Mouse (Mus musculus): ENCODE measurements around the gene Pbld2. TPM values are rescaled to one million over a fixed set of nuclear protein-coding genes. Genes with fewer than 3 reads are reported as not detected.
A peak's percentile ranks its signal among the peaks of the same experiment; 100 is the strongest.

The Pbld2 gene
- polyA plus RNA-seq, 1 experiment from 2014 or later: 6.4 TPM

GRCm38 (mm10) chr10:63091915-63092314 is 67.8 kb downstream of the Pbld2 start:
- Histone ChIP-seq H3K4me3 (ENCODE audit: low read depth, low read length) (no peak overlapping the region), H3K27ac (ENCODE audit: low read length) (no peak overlapping the region), H3K9me3 (replicated peaks; ENCODE audit: control insufficient read depth, low read length) (no peaks in the 10 kb centered on the region), H3K4me1 (ENCODE audit: control insufficient read depth, low read depth, low read length) (peaks cover under 1% of the 10 kb centered on the region; the same call in 1 of the 2 replicates), H3K27me3 (ENCODE audit: control insufficient read depth, insufficient read depth, low read depth, low read length) (peaks cover 14% of the 10 kb centered on the region), H3K36me3 (ENCODE audit: control insufficient read depth, insufficient read depth) (no peaks in the 10 kb centered on the region), H3K9ac (ENCODE audit: low read depth, low read length) (no peak overlapping the region), H3K4me2 (ENCODE audit: low read depth, low read length) (no peak overlapping the region)
- ATAC-seq (ENCODE audit: low read depth): no peak
- WGBS (ENCODE audit: insufficient replicate concordance): 53% methylated on average over 7 of the region's 7 CpGs

GRCm38 (mm10) chr10:63092616-63093550 is 68.8 kb downstream of the Pbld2 start:
- Histone ChIP-seq H3K27me3 (ENCODE audit: control insufficient read depth, insufficient read depth, low read depth, low read length) (peaks cover 14% of the 10 kb centered on the region), H3K36me3 (ENCODE audit: control insufficient read depth, insufficient read depth) (no peaks in the 10 kb centered on the region), H3K9ac (ENCODE audit: low read depth, low read length) (no peak overlapping the region), H3K4me2 (ENCODE audit: low read depth, low read length) (no peak overlapping the region), H3K9me3 (replicated peaks; ENCODE audit: control insufficient read depth, low read length) (no peaks in the 10 kb centered on the region), H3K4me1 (ENCODE audit: control insufficient read depth, low read depth, low read length) (no peaks in the 10 kb centered on the region; the same call in 1 of the 2 replicates), H3K4me3 (ENCODE audit: low read depth, low read length) (no peak overlapping the region), H3K27ac (ENCODE audit: low read length) (no peak overlapping the region)
- 56% methylated on average over 10 of the region's 10 CpGs for WGBS (ENCODE audit: insufficient replicate concordance)
- ATAC-seq (ENCODE audit: low read depth): no peak

GRCm38 (mm10) chr10:63096757-63097156 is 72.6 kb downstream of the Pbld2 start:
- H3K9me3 ChIP-seq (replicated peaks; ENCODE audit: control insufficient read depth, low read length): no peaks in the 10 kb centered on the region
- H3K36me3 ChIP-seq (ENCODE audit: control insufficient read depth, insufficient read depth): no peaks in the 10 kb centered on the region
- no peak for ATAC-seq (ENCODE audit: low read depth)
- H3K27me3 ChIP-seq (ENCODE audit: control insufficient read depth, insufficient read depth, low read depth, low read length): peaks cover 33% of the 10 kb centered on the region
- WGBS (ENCODE audit: insufficient replicate concordance): 57% methylated on average over 2 of the region's 2 CpGs
- no peak overlapping the region for H3K4me2 ChIP-seq (ENCODE audit: low read depth, low read length)
- no peak overlapping the region for H3K4me3 ChIP-seq (ENCODE audit: low read depth, low read length)
- H3K27ac ChIP-seq (ENCODE audit: low read length): no peak overlapping the region
- H3K4me1 ChIP-seq (ENCODE audit: control insufficient read depth, low read depth, low read length): no peaks in the 10 kb centered on the region; the same call in 1 of the 2 replicates
- no peak overlapping the region for H3K9ac ChIP-seq (ENCODE audit: low read depth, low read length)

- Histone ChIP-seq H3K27me3 (ENCODE audit: control insufficient read depth, insufficient read depth, low read depth, low read length) (peaks cover 35% of the 10 kb centered on the region), H3K4me1 (ENCODE audit: control insufficient read depth, low read depth, low read length) (no peaks in the 10 kb centered on the region; the same call in 1 of the 2 replicates), H3K36me3 (ENCODE audit: control insufficient read depth, insufficient read depth) (no peaks in the 10 kb centered on the region), H3K4me2 (ENCODE audit: low read depth, low read length) (no peak overlapping the region), H3K4me3 (ENCODE audit: low read depth, low read length) (no peak overlapping the region), H3K9ac (ENCODE audit: low read depth, low read length) (no peak overlapping the region), H3K9me3 (replicated peaks; ENCODE audit: control insufficient read depth, low read length) (no peaks in the 10 kb centered on the region), H3K27ac (ENCODE audit: low read length) (no peak overlapping the region)
- ATAC-seq (ENCODE audit: low read depth): no peak
- 57% methylated on average over 12 of the region's 12 CpGs for WGBS (ENCODE audit: insufficient replicate concordance)
Measured at GRCm38 (mm10) chr10:63098191-63098590, 74.1 kb downstream of the Pbld2 start.

GRCm38 (mm10) chr10:63099521-63099920 is 75.4 kb downstream of the Pbld2 start, which contains the start of gene Atoh7:
TSS of gene Atoh7 (plus strand) at chr10:63099651.
- Histone ChIP-seq H3K4me3 (ENCODE audit: low read depth, low read length) (peak within 1 kb of the TSS; percentile 47), H3K4me1 (ENCODE audit: control insufficient read depth, low read depth, low read length) (no peaks in the 10 kb centered on the region; the same call in 1 of the 2 replicates), H3K4me2 (ENCODE audit: low read depth, low read length) (peak within 1 kb of the TSS; percentile 54), H3K9ac (ENCODE audit: low read depth, low read length) (no peak within 1 kb of the TSS), H3K27ac (ENCODE audit: low read length) (no peak within 1 kb of the TSS), H3K27me3 (ENCODE audit: control insufficient read depth, insufficient read depth, low read depth, low read length) (peaks cover 33% of the 10 kb centered on the region), H3K9me3 (replicated peaks; ENCODE audit: control insufficient read depth, low read length) (no peaks in the 10 kb centered on the region), H3K36me3 (ENCODE audit: control insufficient read depth, insufficient read depth) (no peaks in the 10 kb centered on the region)
- WGBS (ENCODE audit: insufficient replicate concordance): 18% methylated on average over 16 of the region's 16 CpGs
- no peak for ATAC-seq (ENCODE audit: low read depth)

GRCm38 (mm10) chr10:63099941-63100562 is 75.9 kb downstream of the Pbld2 start:
- Histone ChIP-seq H3K9me3 (replicated peaks; ENCODE audit: control insufficient read depth, low read length) (no peaks in the 10 kb centered on the region), H3K27ac (ENCODE audit: low read length) (no peak overlapping the region), H3K36me3 (ENCODE audit: control insufficient read depth, insufficient read depth) (no peaks in the 10 kb centered on the region), H3K4me1 (ENCODE audit: control insufficient read depth, low read depth, low read length) (no peaks in the 10 kb centered on the region; the same call in 1 of the 2 replicates), H3K4me2 (ENCODE audit: low read depth, low read length) (peak overlapping the region; percentile 54), H3K27me3 (ENCODE audit: control insufficient read depth, insufficient read depth, low read depth, low read length) (peaks cover 33% of the 10 kb centered on the region), H3K4me3 (ENCODE audit: low read depth, low read length) (peak overlapping the region; percentile 47), H3K9ac (ENCODE audit: low read depth, low read length) (no peak overlapping the region)
- ATAC-seq (ENCODE audit: low read depth): peak; percentile 24; the same call in 1 of the 2 replicates
- WGBS (ENCODE audit: insufficient replicate concordance): under 1% methylated on average over 62 of the region's 62 CpGs

GRCm38 (mm10) chr10:63100657-63101056 is 76.5 kb downstream of the Pbld2 start:
- H3K27me3 ChIP-seq (ENCODE audit: control insufficient read depth, insufficient read depth, low read depth, low read length): peaks cover 33% of the 10 kb centered on the region
- H3K4me2 ChIP-seq (ENCODE audit: low read depth, low read length): peak overlapping the region; percentile 54
- H3K4me1 ChIP-seq (ENCODE audit: control insufficient read depth, low read depth, low read length): no peaks in the 10 kb centered on the region; the same call in 1 of the 2 replicates
- no peaks in the 10 kb centered on the region for H3K9me3 ChIP-seq (replicated peaks; ENCODE audit: control insufficient read depth, low read length)
- 26% methylated on average over 9 of the region's 9 CpGs for WGBS (ENCODE audit: insufficient replicate concordance)
- no peaks in the 10 kb centered on the region for H3K36me3 ChIP-seq (ENCODE audit: control insufficient read depth, insufficient read depth)
- no peak for ATAC-seq (ENCODE audit: low read depth)
- peak overlapping the region; percentile 47 for H3K4me3 ChIP-seq (ENCODE audit: low read depth, low read length)
- H3K9ac ChIP-seq (ENCODE audit: low read depth, low read length): no peak overlapping the region
- H3K27ac ChIP-seq (ENCODE audit: low read length): no peak overlapping the region
